Mouse (Mus musculus) heart, postnatal 0 days (tissue): ENCODE measurements around the gene Fgfr2.

Experiments used
- CTCF ChIP-seq: IDR thresholded peaks from 2 replicates; pipeline ENCODE4 v1.5.1; 2016; ENCODE audit warnings: antibody characterized with exemption, control low read depth, low read depth
- EP300 ChIP-seq: IDR thresholded peaks from 2 replicates; pipeline ENCODE4 v1.6.1; 2016; ENCODE audit warnings: antibody characterized with exemption, low read depth

DNA sequence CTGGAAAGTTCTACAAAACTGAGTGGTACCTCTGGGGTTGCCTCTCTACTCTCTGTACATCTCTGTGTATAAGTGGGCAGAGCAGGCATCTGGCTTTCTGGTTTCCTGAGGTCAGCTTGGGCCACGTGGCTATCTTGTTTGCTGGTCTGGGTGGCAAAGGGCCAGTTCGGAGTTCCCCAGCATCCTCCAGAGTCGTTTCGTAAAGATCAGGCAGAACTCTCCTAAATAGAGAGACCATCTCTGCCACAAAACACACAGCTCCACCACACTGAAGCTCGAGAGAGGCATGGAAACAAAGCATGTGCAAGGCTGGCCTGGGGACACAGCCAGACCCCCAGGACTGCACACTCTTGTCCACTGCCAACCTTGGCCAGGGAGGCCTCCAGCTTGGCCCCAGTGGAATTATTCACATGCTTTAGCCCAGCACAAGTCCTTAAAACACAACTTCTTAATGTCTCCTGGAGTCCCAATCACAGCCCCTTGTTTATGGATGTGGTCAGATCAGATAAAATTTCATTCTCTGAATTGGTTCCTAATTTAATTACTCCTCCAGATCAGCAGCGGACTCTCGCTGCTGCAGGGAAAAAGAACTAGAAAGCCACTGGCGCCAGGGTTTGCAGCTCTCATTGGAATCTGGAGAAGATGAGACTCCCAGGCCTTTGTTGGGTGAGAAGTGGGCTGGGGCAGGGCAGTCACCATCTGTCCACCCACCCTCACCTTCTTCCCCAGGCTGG, 820.5 kb downstream of the Fgfr2 start:
- TF ChIP-seq EP300 (no peak), CTCF (no peak)
